Mouse (Mus musculus) liver, embryonic 12.5 days (tissue): ENCODE measurements around the gene H2-M10.3. TPM values are rescaled to one million over a fixed set of nuclear protein-coding genes. Genes with fewer than 3 reads are reported as not detected.

ENCODE experiments used
- polyA plus RNA-seq: library from polyadenylated mRNA; unstranded; fragments of >200 nt; fragmentation: Nextera tagmentation; extraction: Ambion mirVana; gene quantifications from 2 replicates; pipeline ENCODE4 v1.2.1, GENCODE M21; 2016

Gene H2-M10.3
- polyA plus RNA-seq, 1 experiment from 2014 or later, result not detected

Other genes starting within 250 kb of the H2-M10.3 start
- gene Gm19684, start 246.7 kb downstream of the H2-M10.3 start, polyA plus RNA-seq, result not detected in 2 replicates
- not detected in 2 replicates for gene Gm7030, start 239.0 kb downstream of the H2-M10.3 start, polyA plus RNA-seq
- gene Gm8909, start 199.9 kb downstream of the H2-M10.3 start, polyA plus RNA-seq, result not detected in 2 replicates
- not detected in 2 replicates for gene H2-T3, start 178.1 kb downstream of the H2-M10.3 start, polyA plus RNA-seq
- 80.6 and 89.7 TPM in 2 replicates for gene Rpp21, start 110.3 kb downstream of the H2-M10.3 start, polyA plus RNA-seq
- gene Trim39, start 96.2 kb downstream of the H2-M10.3 start, polyA plus RNA-seq, result 10.1 and 11.0 TPM in 2 replicates
- gene H2-M10.2, start 81.9 kb downstream of the H2-M10.3 start, polyA plus RNA-seq, result not detected in 2 replicates
- gene H2-M10.1, start 42.3 kb downstream of the H2-M10.3 start, polyA plus RNA-seq, result not detected in 2 replicates
- gene H2-M10.4, start 93.9 kb upstream of the H2-M10.3 start, polyA plus RNA-seq, result not detected in 2 replicates
- gene H2-M11, start 178.7 kb upstream of the H2-M10.3 start, polyA plus RNA-seq, result not detected in 2 replicates